Mouse (Mus musculus) midbrain, embryonic 13.5 days (tissue): ENCODE data around the gene Habp4. TPM values are rescaled to one million over a fixed set of nuclear protein-coding genes. Genes with fewer than 3 reads are reported as not detected.

Experiments used
- ATAC-seq: fragments of 200-750 bp; cut with Nextera tagmentation; 2 replicates; pipeline ENCODE4 v1.8.0; 2017; ENCODE audit warnings: mild to moderate bottlenecking, moderate TSS enrichment, moderate library complexity
- H3K27ac ChIP-seq: fragments of 300-500 bp; sonication (generic); 2 replicates; pipeline ENCODE4 v1.5.1; 2015; ENCODE audit warnings: inconsistent platforms, mild to moderate bottlenecking, moderate library complexity
- H3K27me3 ChIP-seq: fragments of 300-500 bp; sonication (generic); 2 replicates; pipeline ENCODE4 v1.6.1; 2015; ENCODE audit warnings: mild to moderate bottlenecking, inconsistent platforms
- H3K36me3 ChIP-seq: fragments of 300-500 bp; sonication (generic); 2 replicates; pipeline ENCODE4 v1.6.1; 2015; ENCODE audit warnings: mild to moderate bottlenecking, inconsistent platforms
- H3K4me1 ChIP-seq: fragments of 300-500 bp; sonication (generic); replicated peaks from 2 replicates; pipeline ENCODE4 v1.6.1; 2015; ENCODE audit warnings: inconsistent platforms
- H3K4me2 ChIP-seq: fragments of 300-500 bp; sonication (generic); replicated peaks from 2 replicates; pipeline ENCODE4 v1.6.1; 2015; ENCODE audit warnings: moderate library complexity, mild to moderate bottlenecking, inconsistent platforms
- H3K4me3 ChIP-seq: fragments of 300-500 bp; sonication (generic); replicated peaks from 2 replicates; pipeline ENCODE4 v1.5.1; 2015; ENCODE audit warnings: mild to moderate bottlenecking, inconsistent platforms
- H3K9ac ChIP-seq: fragments of 300-500 bp; sonication (generic); replicated peaks from 2 replicates; pipeline ENCODE4 v1.6.1; 2015; ENCODE audit warnings: mild to moderate bottlenecking, inconsistent platforms
- H3K9me3 ChIP-seq: fragments of 300-500 bp; sonication (generic); 2 replicates; pipeline ENCODE4 v1.6.1; 2016; ENCODE audit warnings: mild to moderate bottlenecking, inconsistent platforms
- WGBS: fragments of 180-500 bp; shearing (Covaris S2); methylation state at CpG from one replicate; pipeline ENCODE4 v1.1.7; 2015; 5-methylcytosine and 5-hydroxymethylcytosine counted together
- polyA plus RNA-seq: library from polyadenylated mRNA; unstranded; fragments of >200 nt; fragmentation: Nextera tagmentation; extraction: Ambion mirVana; gene quantifications from 2 replicates; pipeline ENCODE4 v1.2.1, GENCODE M21; 2015

Habp4 gene
- polyA plus RNA-seq = 19.7 and 25.1 TPM in 2 replicates

DNA sequence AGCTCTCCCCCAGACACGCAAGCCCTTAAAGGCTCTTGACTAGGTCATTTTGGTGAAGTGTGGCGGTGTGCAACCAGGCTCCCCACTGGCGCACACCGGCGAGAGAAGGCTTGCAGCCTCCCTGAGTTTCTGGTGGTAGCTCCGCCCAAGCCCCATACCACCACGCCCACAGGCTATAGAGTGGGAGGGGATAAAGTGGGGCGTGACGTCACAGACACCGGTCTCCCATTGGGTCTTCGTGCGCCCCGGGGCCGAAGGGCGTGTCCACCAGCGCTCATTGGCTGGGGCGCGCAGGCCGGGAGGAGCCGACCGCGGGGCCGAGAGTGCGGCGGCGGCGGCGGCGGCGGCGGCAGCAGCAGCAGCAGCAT is at the start of gene Habp4:
Gene Habp4 (plus strand): TSS at position 277 of the 368 bp plus-strand sequence.
- Histone ChIP-seq H3K9ac (peak within 1 kb of the TSS; percentile 92), H3K4me3 (peak within 1 kb of the TSS; percentile 80), H3K4me2 (peak within 1 kb of the TSS; percentile 95), H3K27ac (peak within 1 kb of the TSS; percentile 84), H3K27me3 (peaks cover 17% of the 10 kb centered on the region), H3K36me3 (peaks cover 6% of the 10 kb centered on the region), H3K4me1 (peaks cover 13% of the 10 kb centered on the region), H3K9me3 (0 out of 2 replicates have a peak, but pooled peaks cover 3% of the 10 kb centered on the region)
- WGBS = 0% methylated on average over 15 of the region's 31 CpGs
- peak; percentile 98 for ATAC-seq

DNA sequence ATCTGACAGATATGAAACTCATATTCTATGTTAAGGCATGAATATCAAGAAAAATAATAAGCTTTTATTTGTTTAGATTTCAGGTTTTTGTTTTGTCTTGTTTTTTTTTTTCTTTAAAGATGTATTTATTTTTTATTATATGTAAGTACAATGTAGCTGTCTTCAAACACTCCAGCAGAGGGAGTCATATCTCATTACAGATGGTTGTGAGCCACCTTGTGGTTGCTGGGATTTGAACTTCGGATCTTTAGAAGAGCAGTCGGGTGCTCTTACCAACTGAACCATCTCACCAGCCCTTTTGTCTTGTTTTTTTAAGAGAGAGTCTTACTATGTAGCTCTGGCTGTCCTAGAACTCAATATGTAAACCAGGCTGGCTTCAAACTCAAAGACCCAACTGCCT is 44.2 kb upstream of the Habp4 start:
- no peaks in the 10 kb centered on the region for H3K9me3 ChIP-seq
- H3K27ac ChIP-seq = no peak overlapping the region
- ATAC-seq = no peak
- H3K9ac ChIP-seq = no peak overlapping the region
- no peaks in the 10 kb centered on the region for H3K36me3 ChIP-seq
- H3K4me2 ChIP-seq = no peak overlapping the region
- H3K4me1 ChIP-seq = no peaks in the 10 kb centered on the region
- 60% methylated on average over 2 of the region's 2 CpGs for WGBS
- no peak overlapping the region for H3K4me3 ChIP-seq
- H3K27me3 ChIP-seq = no peaks in the 10 kb centered on the region

DNA sequence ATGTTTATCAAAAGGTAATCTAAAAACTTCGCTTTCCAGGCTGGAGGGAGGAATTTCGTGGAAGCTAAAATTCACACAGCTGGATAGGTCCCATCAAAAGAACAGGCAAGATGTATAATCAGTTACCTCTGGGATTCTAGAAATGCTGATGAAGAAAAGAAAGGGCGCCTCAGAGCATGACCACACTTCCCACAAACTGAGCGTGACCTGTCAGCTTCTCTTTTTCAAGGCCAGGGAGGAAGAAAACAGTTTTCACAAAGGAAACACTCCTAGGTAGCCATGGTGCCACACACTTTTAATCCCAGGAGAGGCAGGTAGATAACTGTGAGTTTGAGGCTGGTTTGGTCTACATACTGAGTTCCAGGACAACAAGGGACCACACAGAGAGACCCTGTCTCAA is 40.9 kb upstream of the Habp4 start:
- H3K9ac ChIP-seq = no peak overlapping the region
- no peak overlapping the region for H3K27ac ChIP-seq
- WGBS = 58% methylated on average over 4 of the region's 4 CpGs
- H3K36me3 ChIP-seq = no peaks in the 10 kb centered on the region
- H3K4me1 ChIP-seq = no peaks in the 10 kb centered on the region
- ATAC-seq = no peak
- no peak overlapping the region for H3K4me3 ChIP-seq
- H3K9me3 ChIP-seq = 0 out of 2 replicates have a peak, but pooled peaks cover 3% of the 10 kb centered on the region
- H3K27me3 ChIP-seq = no peaks in the 10 kb centered on the region
- H3K4me2 ChIP-seq = no peak overlapping the region

DNA sequence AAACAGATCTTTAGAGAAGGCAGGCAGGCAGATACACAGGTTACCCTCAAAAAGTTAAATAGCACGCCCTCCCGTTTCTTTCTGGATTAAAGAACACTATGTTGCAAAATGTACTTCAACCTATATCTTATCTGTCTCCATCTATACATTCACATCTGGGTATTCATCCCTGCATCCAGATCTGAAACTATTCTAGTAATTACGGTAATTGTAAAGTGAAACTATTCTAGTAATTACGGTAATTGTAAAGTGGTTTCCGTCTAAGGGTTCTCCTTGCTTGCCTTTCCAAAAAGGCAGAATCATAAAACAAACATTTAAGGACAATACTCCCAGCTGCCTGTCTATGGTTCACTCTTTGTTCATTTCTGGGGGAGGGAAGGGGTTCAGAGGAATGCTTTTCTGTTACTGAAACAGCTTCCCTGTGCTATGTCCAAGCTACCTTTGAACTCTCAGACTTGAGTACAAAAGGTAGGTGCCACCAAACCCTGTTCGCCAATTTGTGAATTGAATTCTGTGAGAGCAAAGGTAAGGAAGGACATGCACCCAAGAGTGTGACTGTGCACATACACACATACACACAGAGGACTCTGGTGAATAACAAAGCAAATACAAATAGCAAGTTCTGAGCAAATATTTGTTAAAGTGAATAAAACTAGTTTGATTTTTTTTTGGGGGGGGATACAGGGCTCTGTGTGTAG is 38.0 kb upstream of the Habp4 start:
- H3K4me2 ChIP-seq = no peak overlapping the region
- H3K36me3 ChIP-seq = no peaks in the 10 kb centered on the region
- H3K9me3 ChIP-seq = 0 out of 2 replicates have a peak, but pooled peaks cover 3% of the 10 kb centered on the region
- no peak overlapping the region for H3K4me3 ChIP-seq
- WGBS = 34% methylated on average over 6 of the region's 6 CpGs
- no peaks in the 10 kb centered on the region for H3K27me3 ChIP-seq
- no peak for ATAC-seq
- no peak overlapping the region for H3K27ac ChIP-seq
- H3K4me1 ChIP-seq = no peaks in the 10 kb centered on the region
- H3K9ac ChIP-seq = no peak overlapping the region

DNA sequence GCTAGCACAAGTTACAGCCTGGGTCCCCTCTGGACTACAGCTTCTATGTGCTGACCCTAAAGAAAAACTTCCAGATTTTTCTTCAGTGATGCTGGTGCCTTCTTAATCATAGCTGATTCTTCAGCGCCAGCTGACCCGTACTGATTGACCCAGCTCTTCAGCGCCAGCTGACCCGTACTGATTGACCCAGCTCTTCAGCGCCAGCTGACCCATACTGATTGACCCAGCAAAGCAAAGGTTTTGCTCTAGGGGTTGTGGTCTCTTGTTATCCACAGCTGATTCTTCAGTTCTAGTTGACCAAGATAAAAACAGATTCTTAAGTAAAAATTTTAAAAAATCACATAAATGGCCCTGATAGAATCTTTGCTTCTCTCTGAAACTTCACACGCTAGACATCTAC is 36.7 kb upstream of the Habp4 start:
- H3K27me3 ChIP-seq = no peaks in the 10 kb centered on the region
- 88% methylated on average over 6 of the region's 6 CpGs for WGBS
- H3K27ac ChIP-seq = no peak overlapping the region
- H3K36me3 ChIP-seq = no peaks in the 10 kb centered on the region
- ATAC-seq = no peak
- H3K4me1 ChIP-seq = peaks cover 5% of the 10 kb centered on the region; the same call in 1 of the 2 replicates
- 0 out of 2 replicates have a peak, but pooled peaks cover 3% of the 10 kb centered on the region for H3K9me3 ChIP-seq
- H3K4me2 ChIP-seq = no peak overlapping the region
- H3K9ac ChIP-seq = no peak overlapping the region
- H3K4me3 ChIP-seq = no peak overlapping the region

DNA sequence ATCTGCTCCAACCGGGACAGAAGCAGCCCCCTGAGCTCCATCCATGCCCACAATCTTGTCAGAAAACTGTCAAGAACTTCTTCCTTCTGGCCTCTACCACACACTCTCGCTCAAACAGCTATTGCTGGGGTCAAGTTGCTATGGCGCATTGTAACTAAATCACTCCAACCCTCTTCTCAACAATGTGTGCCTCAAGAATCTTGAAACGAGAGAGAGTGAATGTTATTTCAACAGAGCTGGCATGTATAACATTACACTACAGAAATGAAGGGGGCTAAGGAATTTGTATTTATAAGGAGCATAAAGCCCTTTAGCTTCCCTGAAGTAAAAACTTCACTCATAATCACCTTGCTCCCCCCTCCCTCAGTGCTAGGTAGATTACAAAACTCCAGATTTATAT is 35.3 kb upstream of the Habp4 start:
- Histone ChIP-seq H3K4me2 (no peak overlapping the region), H3K27me3 (no peaks in the 10 kb centered on the region), H3K9me3 (0 out of 2 replicates have a peak, but pooled peaks cover 3% of the 10 kb centered on the region), H3K36me3 (no peaks in the 10 kb centered on the region), H3K4me1 (peaks cover 5% of the 10 kb centered on the region; the same call in 1 of the 2 replicates), H3K4me3 (no peak overlapping the region), H3K9ac (no peak overlapping the region), H3K27ac (no peak overlapping the region)
- no peak for ATAC-seq
- WGBS = 65% methylated on average over 4 of the region's 4 CpGs

DNA sequence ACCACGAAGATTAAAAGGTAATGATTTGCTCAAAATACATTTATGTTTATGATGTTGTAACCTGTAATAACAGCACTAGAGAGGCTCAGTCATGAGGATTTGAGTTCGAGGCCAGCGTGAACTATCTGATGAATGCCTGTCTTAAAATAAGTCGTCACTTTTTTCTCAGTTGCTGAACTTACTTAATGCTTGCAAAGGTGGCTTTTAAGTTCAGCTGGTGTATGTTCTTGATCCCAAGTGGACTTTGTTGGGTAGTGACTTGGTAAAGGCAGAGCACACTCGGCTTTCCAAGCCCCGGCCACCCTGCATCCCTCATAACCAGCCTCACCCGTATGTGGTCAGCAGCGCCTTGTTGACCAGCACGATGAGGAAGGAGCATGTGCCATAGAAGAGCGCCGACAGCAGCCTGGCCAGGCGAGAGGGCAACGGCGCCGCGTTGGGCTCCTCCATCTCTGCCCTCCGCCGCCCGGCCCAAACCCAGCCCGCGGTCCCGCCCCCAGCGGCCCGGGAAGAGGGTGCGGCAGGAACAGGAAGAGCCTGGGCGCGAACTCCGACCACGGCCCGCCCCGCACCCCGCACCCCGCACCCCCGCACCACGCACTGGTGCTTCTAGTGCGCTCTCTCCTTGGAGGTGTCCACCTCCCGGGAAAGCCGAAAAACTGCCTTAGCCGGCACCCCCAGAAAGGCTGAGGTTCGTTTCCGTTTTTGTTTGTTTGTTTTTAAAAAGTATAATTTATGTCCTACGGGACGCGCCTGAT is 32.6 kb upstream of the Habp4 start, which contains the start of gene Slc35d2:
Gene Slc35d2 (minus strand): TSS at position 511 of the 758 bp plus-strand sequence.
- Histone ChIP-seq H3K27me3 (no peaks in the 10 kb centered on the region), H3K9me3 (no peaks in the 10 kb centered on the region), H3K4me3 (peak within 1 kb of the TSS; percentile 46), H3K9ac (peak within 1 kb of the TSS; percentile 62), H3K4me2 (peak within 1 kb of the TSS; percentile 75), H3K36me3 (no peaks in the 10 kb centered on the region), H3K4me1 (peaks cover 5% of the 10 kb centered on the region; the same call in 1 of the 2 replicates), H3K27ac (no peak within 1 kb of the TSS)
- WGBS = 10% methylated on average over 44 of the region's 44 CpGs
- peak; percentile 69 for ATAC-seq

DNA sequence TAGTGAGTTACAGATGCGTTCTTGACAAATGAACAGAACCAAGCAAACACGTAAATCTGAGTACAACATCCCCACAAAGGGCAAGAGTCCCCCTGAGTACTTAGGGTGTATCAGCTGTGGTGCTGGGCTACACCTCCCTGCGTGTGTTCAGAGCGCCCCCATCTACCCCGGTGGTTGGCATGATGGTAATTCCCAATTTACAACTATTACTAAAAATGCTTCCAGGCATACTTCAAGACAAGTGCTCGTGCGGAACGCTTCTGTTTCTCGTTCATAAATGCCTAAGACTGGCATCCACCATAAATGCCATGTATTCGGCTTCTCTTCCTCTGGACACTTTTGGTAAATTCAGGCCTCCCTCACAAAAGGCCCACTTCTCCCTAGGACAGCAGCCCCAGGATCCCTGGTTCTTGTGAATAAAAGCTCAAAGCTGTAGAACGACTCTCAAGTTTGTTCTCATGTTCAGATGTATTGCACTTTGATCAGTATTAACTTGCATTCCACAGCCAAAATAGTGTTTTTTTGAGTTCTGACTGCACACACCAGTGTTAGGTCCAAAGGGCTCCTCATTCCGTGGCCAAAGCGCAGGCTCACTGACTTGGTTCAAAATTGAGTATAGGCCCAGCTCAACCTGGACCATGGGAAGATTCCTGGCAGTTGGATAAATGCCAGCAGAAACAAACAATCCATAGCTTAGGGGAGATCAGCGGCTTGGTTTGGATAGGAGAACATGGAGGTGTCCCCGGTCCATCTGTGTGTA is 31.8 kb upstream of the Habp4 start:
- ATAC-seq = peak; percentile 55; the same call in 1 of the 2 replicates
- no peaks in the 10 kb centered on the region for H3K9me3 ChIP-seq
- H3K36me3 ChIP-seq = peaks cover 4% of the 10 kb centered on the region; the same call in 1 of the 2 replicates
- peaks cover 5% of the 10 kb centered on the region; the same call in 1 of the 2 replicates for H3K4me1 ChIP-seq
- peak overlapping the region; percentile 46 for H3K4me3 ChIP-seq
- H3K27ac ChIP-seq = no peak overlapping the region
- WGBS = 48% methylated on average over 15 of the region's 15 CpGs
- no peaks in the 10 kb centered on the region for H3K27me3 ChIP-seq
- no peak overlapping the region for H3K9ac ChIP-seq
- H3K4me2 ChIP-seq = peak overlapping the region; percentile 75

DNA sequence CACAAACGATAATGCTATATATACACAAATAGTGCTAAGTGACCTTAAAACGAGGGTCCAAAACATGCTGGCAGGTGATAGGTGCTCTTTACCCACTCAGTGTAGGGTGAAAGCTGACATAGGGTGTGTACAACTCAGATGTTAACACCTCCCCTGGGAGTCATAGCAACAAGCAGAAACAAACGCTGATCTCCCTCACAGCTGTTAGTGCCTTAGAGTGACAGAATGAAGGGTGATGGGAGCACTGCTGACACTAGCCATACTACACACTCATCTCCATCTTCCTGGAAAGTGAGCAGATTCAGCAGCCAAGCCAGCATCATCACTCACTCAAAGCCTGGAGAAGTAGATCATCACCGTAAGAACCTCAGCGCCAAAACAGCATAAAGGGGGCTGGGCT is 11.5 kb upstream of the Habp4 start:
- H3K36me3 ChIP-seq = no peaks in the 10 kb centered on the region
- no peak for ATAC-seq
- no peak overlapping the region for H3K9ac ChIP-seq
- no peak overlapping the region for H3K27ac ChIP-seq
- H3K9me3 ChIP-seq = no peaks in the 10 kb centered on the region
- H3K27me3 ChIP-seq = 0 out of 2 replicates have a peak, but pooled peaks cover 1% of the 10 kb centered on the region
- H3K4me1 ChIP-seq = peaks cover 18% of the 10 kb centered on the region
- 0 out of 2 replicates have a peak overlapping the region, but pooled peaks have one; percentile 0 for H3K4me2 ChIP-seq
- WGBS = 73% methylated on average over 5 of the region's 5 CpGs
- no peak overlapping the region for H3K4me3 ChIP-seq

DNA sequence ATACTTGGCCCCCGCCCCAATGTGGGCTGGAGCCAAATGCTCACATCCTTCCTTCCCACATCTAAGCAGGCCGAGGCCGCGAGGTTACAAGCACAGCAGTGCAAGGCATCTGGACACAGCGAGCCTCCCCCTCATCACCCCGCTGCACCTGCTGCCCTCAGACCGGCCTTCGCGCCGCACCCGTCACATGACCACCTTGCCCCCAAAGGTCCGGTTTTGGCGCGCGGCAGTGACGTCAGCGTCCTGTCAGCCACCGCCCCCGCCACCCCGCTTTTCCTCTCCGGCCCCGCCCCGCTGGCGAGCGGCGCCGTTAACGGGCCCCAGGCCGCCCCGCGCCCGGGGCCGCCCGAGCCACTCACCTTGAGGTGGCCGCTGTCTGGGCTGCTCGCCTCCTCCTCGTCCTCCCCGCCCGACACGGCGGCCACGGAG is 9.4 kb upstream of the Habp4 start:
- WGBS = under 1% methylated on average over 40 of the region's 42 CpGs
- H3K4me3 ChIP-seq = peak overlapping the region; percentile 89
- H3K4me1 ChIP-seq = peaks cover 18% of the 10 kb centered on the region

DNA sequence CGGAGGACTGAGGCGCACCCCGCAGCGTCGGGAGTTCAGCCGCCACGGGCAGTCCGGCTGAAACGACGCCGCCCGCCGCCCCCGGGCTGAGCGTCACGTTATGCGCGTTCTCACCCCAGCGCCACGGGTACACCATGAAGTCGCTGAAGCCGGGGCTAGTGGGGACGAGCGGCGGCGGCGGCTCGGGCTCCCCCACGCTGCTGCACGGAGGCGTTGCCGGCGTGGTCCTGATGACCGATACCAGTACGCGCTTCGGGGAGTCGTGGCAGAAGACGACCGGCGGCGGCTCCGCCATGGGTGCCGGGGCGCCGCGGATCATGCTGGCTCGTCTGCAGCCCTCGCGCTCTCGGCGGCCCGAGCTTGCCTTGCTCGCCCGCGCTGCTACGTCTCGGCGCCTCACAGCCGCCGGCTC is 8.9 kb upstream of the Habp4 start:
- Histone ChIP-seq H3K27me3 (peaks cover 8% of the 10 kb centered on the region; the same call in 1 of the 2 replicates), H3K9ac (peak overlapping the region; percentile 78), H3K4me2 (peak overlapping the region; percentile 94), H3K36me3 (no peaks in the 10 kb centered on the region), H3K4me3 (peak overlapping the region; percentile 89), H3K9me3 (no peaks in the 10 kb centered on the region), H3K27ac (peak overlapping the region; percentile 67), H3K4me1 (peaks cover 18% of the 10 kb centered on the region)
- peak; percentile 68 for ATAC-seq
- WGBS = under 1% methylated on average over 58 of the region's 61 CpGs

More for the DNA sequence above, 9.4 kb upstream of the Habp4 start:
- peak overlapping the region; percentile 94 for H3K4me2 ChIP-seq
- H3K9me3 ChIP-seq = no peaks in the 10 kb centered on the region
- peaks cover 8% of the 10 kb centered on the region; the same call in 1 of the 2 replicates for H3K27me3 ChIP-seq
- peak; percentile 59 for ATAC-seq
- peak overlapping the region; percentile 78 for H3K9ac ChIP-seq
- no peaks in the 10 kb centered on the region for H3K36me3 ChIP-seq
- H3K27ac ChIP-seq = peak overlapping the region; percentile 67
